Mouse (Mus musculus) lung, adult 10 weeks (tissue): Measurements from ENCODE around the gene Cplx3. TPM values are rescaled to one million over a fixed set of nuclear protein-coding genes. Genes with fewer than 3 reads are reported as not detected.

Experiments
- polyA plus RNA-seq: library from polyadenylated mRNA; stranded (reverse); fragments of 350-450 nt; fragmentation: Illumina TruSeq; extraction: RNeasy Lipid Tissue Mini Kit (QIAGEN cat#74804); gene quantifications from one replicate; pipeline ENCODE4 v1.2.3, GENCODE M21; 2014; ENCODE audit warnings: low read depth, low replicate concordance; ENCODE audit not compliant: insufficient read depth

The Cplx3 gene
- polyA plus RNA-seq: not detected

DNA sequence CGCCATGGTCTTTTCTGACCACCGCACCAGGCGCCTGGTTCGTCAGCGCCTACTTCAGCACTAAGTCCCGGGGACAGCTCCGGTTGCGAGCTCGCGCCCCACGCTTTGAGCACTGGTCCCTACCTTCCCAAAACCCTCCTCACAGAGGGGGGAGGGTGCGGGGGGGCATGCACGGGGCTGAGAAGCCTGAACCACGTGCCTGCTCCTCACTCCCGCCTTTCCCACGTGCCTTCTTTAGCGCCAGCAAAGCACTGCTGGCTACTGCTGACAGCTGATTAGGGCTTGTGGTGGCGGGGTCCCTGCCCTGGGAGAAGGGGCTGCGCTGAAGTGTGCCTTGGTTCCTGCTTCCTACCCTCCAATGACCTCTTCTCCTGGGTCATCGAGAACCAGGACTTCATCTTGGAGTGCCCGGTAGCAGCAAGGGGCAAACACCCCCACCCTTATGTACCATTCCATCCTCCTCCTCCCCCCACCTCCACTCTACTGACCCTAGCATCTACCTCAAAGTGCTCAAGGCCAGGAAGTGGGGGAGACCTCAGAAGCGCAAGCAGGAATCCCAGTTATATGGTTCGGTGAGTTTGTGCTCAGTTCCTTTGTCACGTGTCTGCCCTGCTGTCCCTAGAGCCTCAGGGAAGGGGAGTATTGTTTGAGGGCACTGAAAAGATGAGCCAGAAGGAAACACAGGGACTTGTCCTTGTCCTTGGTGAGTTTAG is at the start of gene Cplx3:
TSS of gene Cplx3 (minus strand) at position 143 of the 713 bp plus-strand sequence.

GRCm38 (mm10) chr9:57653283-57653682 is 47.2 kb upstream of the Cplx3 start, which contains the start of gene Csk:
Csk (minus strand) TSS chr9:57653631.

GRCm38 (mm10) chr9:57620674-57621073 is 14.6 kb upstream of the Cplx3 start, which contains the start of gene Lman1l:
Lman1l (minus strand) TSS chr9:57620774.

GRCm38 (mm10) chr9:57589224-57590126 is 16.6 kb downstream of the Cplx3 start, which contains the start of gene Ulk3:
Ulk3 (plus strand) TSS chr9:57589452.

DNA sequence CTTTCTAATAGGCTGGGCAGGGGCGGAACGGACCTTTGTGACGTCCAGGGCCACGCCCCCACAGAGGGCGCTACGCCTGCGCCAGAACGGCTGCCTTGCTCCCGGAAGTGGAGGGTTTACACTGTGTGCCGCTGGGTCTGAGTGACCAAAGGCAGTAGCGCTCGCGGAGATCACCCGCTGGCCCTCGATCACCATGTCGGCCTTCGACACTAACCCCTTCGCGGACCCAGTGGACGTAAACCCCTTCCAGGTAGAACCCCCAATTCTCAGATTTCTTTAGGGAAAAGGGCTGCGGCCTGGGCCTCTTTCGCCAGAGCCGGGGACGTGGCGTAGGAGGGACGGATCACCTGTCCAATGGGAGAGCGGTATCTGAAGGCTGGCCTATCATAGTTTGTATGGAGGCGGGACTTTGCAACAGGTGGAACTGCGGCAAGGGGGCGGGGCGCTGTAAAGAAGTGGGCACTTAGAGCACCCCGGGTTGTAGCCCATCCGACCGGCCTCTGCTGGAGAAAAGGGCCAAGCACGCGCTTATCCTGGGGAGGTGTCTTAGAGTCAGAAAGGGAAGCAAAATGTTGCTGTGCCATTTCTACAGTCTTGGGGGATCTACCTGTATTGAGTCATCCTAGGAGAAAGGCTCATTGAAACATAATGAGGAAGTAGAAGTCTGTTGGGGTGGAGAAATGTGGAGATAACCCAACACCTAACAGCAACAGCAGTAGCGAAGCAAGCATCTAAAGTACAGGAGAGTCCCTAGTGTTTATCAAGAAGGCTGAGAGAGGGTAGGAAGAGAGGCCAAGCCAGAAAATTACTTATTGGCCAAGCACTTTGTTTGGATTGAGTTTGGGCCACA is 45.0 kb downstream of the Cplx3 start, which contains the start of gene Scamp2:
TSS of gene Scamp2 (plus strand) at position 83 of the 850 bp plus-strand sequence.

DNA sequence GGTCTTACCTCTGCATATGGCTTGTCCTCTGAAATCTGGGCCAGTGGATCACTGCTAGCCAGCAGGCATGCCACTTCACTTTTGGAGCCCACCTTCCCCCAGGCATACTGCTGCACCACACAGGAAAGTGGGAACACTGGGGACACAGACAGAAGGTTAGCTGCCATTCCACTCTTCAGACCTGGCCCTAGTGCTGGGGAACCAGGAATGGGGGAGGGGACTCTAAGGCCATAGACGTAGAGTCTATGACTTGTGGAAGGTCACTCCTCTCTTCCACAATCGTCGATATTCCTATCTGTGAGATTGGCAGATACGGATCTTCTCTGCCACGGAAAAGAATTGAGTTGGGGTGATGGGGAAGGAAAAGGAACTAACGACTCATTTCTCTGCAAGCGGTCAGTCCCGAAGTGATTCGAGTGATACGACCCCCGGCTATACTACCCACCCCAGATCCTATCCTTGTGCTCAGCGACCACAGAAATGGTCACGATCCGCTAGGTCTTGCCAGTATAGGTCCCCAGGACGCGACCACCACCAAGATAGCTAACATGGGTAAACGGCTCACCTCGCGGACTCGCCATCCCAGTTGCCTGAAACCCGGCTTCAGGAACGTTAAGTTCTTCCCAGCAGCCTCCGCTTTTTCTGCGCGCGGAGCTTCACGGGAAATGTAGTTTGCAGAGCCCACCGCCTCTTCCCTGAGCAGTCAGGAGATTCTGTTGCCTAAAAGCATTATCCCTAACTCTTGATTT is 53.8 kb downstream of the Cplx3 start, which contains the start of gene Mpi:
TSS of gene Mpi (minus strand) at position 625 of the 749 bp plus-strand sequence.

Other genes starting within 250 kb of the Cplx3 start
- 17.6 TPM for gene Ppcdc, start 166.2 kb downstream of the Cplx3 start, polyA plus RNA-seq
- 3.3 TPM for gene Scamp5, start 138.2 kb downstream of the Cplx3 start, polyA plus RNA-seq
- 0.50 TPM for gene Rpp25, start 102.3 kb downstream of the Cplx3 start, polyA plus RNA-seq
- gene Cox5a, start 85.0 kb downstream of the Cplx3 start, polyA plus RNA-seq: 258 TPM
- gene Fam219b, start 68.8 kb downstream of the Cplx3 start, polyA plus RNA-seq: 13.3 TPM
- gene Mpi, start 53.5 kb downstream of the Cplx3 start, polyA plus RNA-seq: 13.2 TPM
- 34.8 TPM for gene Scamp2, start 45.3 kb downstream of the Cplx3 start, polyA plus RNA-seq
- 5.4 TPM for gene Ulk3, start 16.8 kb downstream of the Cplx3 start, polyA plus RNA-seq
- not detected for gene Lman1l, start 14.5 kb upstream of the Cplx3 start, polyA plus RNA-seq
- 58.2 TPM for gene Csk, start 47.4 kb upstream of the Cplx3 start, polyA plus RNA-seq
- not detected for gene Cyp1a2, start 77.4 kb upstream of the Cplx3 start, polyA plus RNA-seq
- 7.8 TPM for gene Cyp1a1, start 81.6 kb upstream of the Cplx3 start, polyA plus RNA-seq
- 9.5 TPM for gene Edc3, start 102.3 kb upstream of the Cplx3 start, polyA plus RNA-seq
- gene Clk3, start 159.6 kb upstream of the Cplx3 start, polyA plus RNA-seq: 55.9 TPM
- gene Arid3b, start 230.5 kb upstream of the Cplx3 start, polyA plus RNA-seq: 4.1 TPM